Mouse (Mus musculus): ENCODE measurements at regions not wholly inside any gene's neighbourhood (a gene's known extent, or its start where the extent isn't known, plus 50 kb on each side); places are given as distances from the start of the nearest gene placed in this dataset.

DNA sequence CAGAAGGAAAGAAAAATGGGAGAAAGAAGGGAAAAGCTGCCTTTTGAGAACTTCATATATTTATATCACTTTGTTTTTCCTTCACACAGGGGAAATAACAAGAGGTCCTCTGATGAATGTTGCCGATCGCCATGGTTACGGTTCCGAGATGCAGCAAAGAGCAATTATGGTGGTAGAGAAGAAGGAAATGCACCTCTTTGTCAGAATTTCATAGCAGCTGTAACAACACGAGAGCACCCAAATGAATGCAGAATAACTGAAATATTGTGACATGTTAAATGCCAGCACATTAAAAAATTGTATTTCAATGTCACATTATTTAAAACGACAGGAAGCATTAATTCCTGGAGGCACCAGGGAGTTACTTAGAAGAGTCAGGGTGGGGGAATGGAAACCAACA lies 279.4 kb downstream of the Mctp2 start:
- WGBS: 89% methylated on average over 6 of the region's 6 CpGs
- H3K4me3 ChIP-seq: no peak overlapping the region

DNA sequence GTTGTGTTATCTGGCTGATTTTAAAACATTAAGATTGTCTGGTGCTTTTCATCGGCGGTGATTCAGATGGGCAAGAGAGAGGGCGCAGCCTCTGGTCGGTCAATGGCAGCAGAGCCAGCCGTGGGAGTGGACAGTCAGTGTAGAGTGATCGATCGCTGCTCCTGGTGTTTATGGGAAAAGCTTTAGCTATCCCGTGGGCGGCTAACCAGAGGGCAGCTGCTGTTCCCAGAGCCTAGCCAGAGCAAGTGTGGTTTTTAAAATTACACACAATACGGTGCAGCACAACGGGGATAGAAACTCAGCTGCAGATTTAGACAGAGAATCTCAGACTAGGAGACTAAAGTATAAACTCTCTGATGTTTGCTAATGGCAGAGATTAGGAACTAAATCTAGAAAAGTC lies 297.3 kb downstream of the Mctp2 start:
- Histone ChIP-seq H3K9me3 (no peaks in the 10 kb centered on the region), H3K36me3 (no peaks in the 10 kb centered on the region), H3K4me3 (no peak overlapping the region), H3K4me1 (no peaks in the 10 kb centered on the region), H3K27me3 (ENCODE audit: insufficient read depth, poor library complexity, severe bottlenecking) (no peaks in the 10 kb centered on the region), H3K27ac (no peak overlapping the region)
- 85% methylated on average over 11 of the region's 11 CpGs for WGBS
- DNase-seq (ENCODE audit: low spot score): no peak

More for the DNA sequence above, 279.4 kb downstream of the Mctp2 start:
- no peak for DNase-seq (ENCODE audit: low spot score)
- Histone ChIP-seq H3K27ac (no peak overlapping the region), H3K9me3 (no peaks in the 10 kb centered on the region), H3K36me3 (no peaks in the 10 kb centered on the region), H3K27me3 (ENCODE audit: insufficient read depth, poor library complexity, severe bottlenecking) (no peaks in the 10 kb centered on the region), H3K4me1 (no peaks in the 10 kb centered on the region)

DNA sequence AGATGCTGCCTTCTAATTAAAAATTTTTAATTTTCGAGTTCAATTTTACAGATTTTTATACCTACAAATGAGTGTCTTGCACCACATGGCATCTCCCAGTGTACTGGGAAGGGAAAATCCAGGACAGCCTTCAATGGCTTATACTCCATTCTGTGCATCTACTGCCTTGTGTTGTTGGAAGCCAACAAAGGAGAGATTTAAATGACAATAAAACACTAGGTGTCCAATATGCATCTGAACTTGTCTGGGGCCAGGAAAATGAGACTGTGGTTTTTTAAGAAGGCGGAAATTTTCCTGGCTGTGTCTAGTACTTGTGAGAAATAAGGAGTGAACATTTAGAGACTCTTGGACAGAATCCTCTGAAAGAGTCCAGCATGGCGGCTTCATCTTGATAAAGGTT lies 302.1 kb downstream of the Mctp2 start:
- DNase-seq (ENCODE audit: low spot score): no peak
- H3K4me3 ChIP-seq: no peak overlapping the region
- no peaks in the 10 kb centered on the region for H3K9me3 ChIP-seq
- H3K36me3 ChIP-seq: no peaks in the 10 kb centered on the region
- no peaks in the 10 kb centered on the region for H3K4me1 ChIP-seq
- no peaks in the 10 kb centered on the region for H3K27me3 ChIP-seq (ENCODE audit: insufficient read depth, poor library complexity, severe bottlenecking)
- WGBS: 82% methylated on average over 3 of the region's 3 CpGs
- no peak overlapping the region for H3K27ac ChIP-seq

DNA sequence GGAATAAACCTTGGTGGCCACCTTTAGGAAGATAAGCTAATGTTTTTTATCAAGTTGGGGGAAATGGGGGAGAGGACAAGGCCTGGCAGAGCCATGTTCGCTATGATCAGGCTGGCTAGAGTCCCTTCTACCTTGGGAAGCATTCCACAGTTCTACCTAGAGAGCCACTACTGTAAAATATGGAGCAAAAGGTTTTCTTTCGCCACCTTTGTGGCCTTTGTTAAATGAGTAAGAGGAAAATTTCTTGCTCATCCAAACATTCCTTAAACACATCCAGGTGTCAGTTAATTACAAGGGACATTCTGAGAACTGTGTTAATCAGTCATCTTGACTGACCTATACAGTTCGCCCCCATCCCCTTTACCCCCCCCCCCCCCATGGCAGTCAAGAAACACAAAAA lies 313.9 kb downstream of the Mctp2 start:
- DNase-seq (ENCODE audit: low spot score): no peak
- Histone ChIP-seq H3K9me3 (no peaks in the 10 kb centered on the region), H3K36me3 (no peaks in the 10 kb centered on the region), H3K27ac (no peak overlapping the region), H3K4me3 (no peak overlapping the region), H3K27me3 (ENCODE audit: insufficient read depth, poor library complexity, severe bottlenecking) (no peaks in the 10 kb centered on the region), H3K4me1 (no peaks in the 10 kb centered on the region)
- 73% methylated on average over 3 of the region's 3 CpGs for WGBS

DNA sequence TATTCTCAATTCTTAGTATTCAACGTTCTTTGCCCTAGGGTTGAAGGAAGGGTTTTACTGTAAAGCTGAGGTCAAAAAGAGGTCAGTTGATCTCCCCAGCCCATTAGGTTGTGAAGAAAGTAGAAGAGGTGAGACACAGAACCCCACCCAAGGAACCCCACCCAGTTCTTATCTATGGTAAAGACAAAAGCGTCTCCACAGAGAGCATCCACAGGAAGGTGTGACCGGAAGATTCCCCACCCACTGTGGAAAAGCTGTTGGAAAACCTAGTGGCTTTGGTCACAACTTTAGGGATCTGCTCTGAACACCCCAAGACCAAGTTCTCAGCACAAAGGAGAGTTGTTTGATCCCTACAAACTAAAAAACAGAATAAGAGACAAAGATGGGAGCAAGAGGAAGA lies 314.6 kb downstream of the Mctp2 start:
- DNase-seq (ENCODE audit: low spot score): no peak
- WGBS: 53% methylated on average over 3 of the region's 3 CpGs
- Histone ChIP-seq H3K27ac (no peak overlapping the region), H3K4me1 (no peaks in the 10 kb centered on the region), H3K36me3 (no peaks in the 10 kb centered on the region), H3K4me3 (no peak overlapping the region), H3K27me3 (ENCODE audit: insufficient read depth, poor library complexity, severe bottlenecking) (no peaks in the 10 kb centered on the region), H3K9me3 (no peaks in the 10 kb centered on the region)

DNA sequence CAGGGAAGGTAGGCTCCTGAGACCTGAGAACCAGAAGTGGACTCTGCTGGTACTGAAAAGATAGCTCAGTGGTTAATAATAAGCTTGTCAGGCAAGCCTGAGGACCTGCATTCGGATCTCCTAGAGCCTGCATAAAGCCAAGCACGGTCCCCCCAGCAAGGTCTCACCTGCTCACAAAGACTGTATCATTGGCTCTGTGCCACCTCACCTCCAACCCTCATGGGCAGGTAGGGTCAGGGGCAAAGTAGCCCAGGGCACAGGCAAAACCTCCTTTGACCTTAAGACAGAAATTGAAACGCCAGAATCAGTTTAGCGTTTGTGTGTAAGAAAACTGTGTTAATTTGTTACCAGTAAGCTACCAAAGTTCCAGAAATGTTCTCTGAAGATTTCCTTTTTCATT lies 315.2 kb downstream of the Mctp2 start:
- Histone ChIP-seq H3K9me3 (no peaks in the 10 kb centered on the region), H3K27ac (no peak overlapping the region), H3K4me1 (no peaks in the 10 kb centered on the region), H3K36me3 (no peaks in the 10 kb centered on the region), H3K4me3 (no peak overlapping the region), H3K27me3 (ENCODE audit: insufficient read depth, poor library complexity, severe bottlenecking) (no peaks in the 10 kb centered on the region)
- 81% methylated on average over 4 of the region's 4 CpGs for WGBS
- no peak for DNase-seq (ENCODE audit: low spot score)

DNA sequence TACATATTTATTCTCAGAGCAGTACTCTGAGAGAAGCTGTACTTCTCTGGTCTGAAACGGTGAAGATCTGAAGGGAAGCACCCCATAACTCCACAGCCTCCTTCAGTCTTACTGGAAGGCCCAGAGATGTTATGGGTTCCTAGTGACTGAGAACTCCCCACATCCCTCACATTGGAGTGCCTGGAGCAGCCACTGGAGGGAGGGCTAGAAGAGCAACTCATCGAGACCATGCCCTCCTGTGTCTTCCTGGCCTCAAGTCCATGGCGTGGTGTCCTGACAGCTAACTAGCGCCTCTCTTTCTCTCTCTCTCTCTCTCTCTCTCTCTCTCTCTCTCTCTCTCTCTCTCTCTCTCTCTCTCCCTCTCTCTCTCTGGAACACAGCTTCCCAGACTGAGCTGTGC lies 340.4 kb downstream of the Mctp2 start:
- H3K27me3 ChIP-seq (ENCODE audit: insufficient read depth, poor library complexity, severe bottlenecking): no peaks in the 10 kb centered on the region
- H3K9me3 ChIP-seq: no peaks in the 10 kb centered on the region
- no peak for DNase-seq (ENCODE audit: low spot score)
- peaks cover 4% of the 10 kb centered on the region; the same call in 1 of the 2 replicates for H3K4me1 ChIP-seq
- WGBS: 58% methylated on average over 4 of the region's 4 CpGs
- H3K4me3 ChIP-seq: no peak overlapping the region
- H3K36me3 ChIP-seq: no peaks in the 10 kb centered on the region
- no peak overlapping the region for H3K27ac ChIP-seq

DNA sequence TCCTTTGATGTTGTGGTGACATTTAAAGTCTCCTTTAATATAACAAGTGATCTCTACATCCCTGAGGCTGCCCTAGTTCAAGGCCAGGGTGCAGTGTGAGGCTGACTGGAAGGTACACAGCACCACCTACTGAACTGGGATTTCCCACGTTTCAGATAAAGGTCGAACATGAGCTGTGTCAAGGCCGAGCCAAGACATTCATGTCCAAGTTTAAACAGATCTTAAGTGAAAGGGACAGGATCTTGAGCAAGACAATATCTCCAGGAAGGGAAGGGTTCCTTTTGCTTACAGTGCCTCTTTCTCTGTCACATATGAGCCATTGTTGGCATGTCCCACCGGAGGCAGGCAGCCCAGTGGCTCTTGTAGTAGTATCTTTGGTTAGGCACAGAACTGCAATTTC lies 343.0 kb downstream of the Mctp2 start:
- Histone ChIP-seq H3K27me3 (ENCODE audit: insufficient read depth, poor library complexity, severe bottlenecking) (no peaks in the 10 kb centered on the region), H3K9me3 (no peaks in the 10 kb centered on the region), H3K36me3 (no peaks in the 10 kb centered on the region), H3K4me1 (peaks cover 9% of the 10 kb centered on the region; the same call in 1 of the 2 replicates), H3K27ac (no peak overlapping the region; the same call in 1 of the 2 replicates), H3K4me3 (no peak overlapping the region)
- WGBS: 50% methylated on average over 4 of the region's 4 CpGs
- DNase-seq (ENCODE audit: low spot score): no peak

DNA sequence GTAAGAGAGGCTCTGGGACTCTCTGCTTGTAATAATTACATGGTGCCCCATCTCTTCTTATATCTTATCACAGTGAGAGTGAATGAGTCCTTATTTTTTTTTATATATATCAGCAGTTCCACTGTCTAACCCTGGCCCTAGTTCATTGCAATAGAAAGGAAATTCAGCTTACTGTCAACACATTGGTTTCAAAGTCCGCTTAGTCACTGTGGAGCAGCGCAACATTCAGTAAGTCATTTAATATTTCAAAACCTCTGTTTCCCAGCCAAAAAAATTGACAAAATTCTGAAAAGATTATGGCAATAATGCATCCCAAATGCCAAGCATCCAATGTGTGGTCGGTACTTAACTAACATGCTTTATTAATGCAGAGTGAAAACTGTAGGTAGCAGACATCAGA lies 343.6 kb downstream of the Mctp2 start:
- H3K27ac ChIP-seq: no peak overlapping the region
- peaks cover 9% of the 10 kb centered on the region; the same call in 1 of the 2 replicates for H3K4me1 ChIP-seq
- H3K9me3 ChIP-seq: no peaks in the 10 kb centered on the region
- no peak for DNase-seq (ENCODE audit: low spot score)
- H3K27me3 ChIP-seq (ENCODE audit: insufficient read depth, poor library complexity, severe bottlenecking): no peaks in the 10 kb centered on the region
- H3K36me3 ChIP-seq: no peaks in the 10 kb centered on the region
- WGBS: 87% methylated on average over 3 of the region's 3 CpGs
- no peak overlapping the region for H3K4me3 ChIP-seq

DNA sequence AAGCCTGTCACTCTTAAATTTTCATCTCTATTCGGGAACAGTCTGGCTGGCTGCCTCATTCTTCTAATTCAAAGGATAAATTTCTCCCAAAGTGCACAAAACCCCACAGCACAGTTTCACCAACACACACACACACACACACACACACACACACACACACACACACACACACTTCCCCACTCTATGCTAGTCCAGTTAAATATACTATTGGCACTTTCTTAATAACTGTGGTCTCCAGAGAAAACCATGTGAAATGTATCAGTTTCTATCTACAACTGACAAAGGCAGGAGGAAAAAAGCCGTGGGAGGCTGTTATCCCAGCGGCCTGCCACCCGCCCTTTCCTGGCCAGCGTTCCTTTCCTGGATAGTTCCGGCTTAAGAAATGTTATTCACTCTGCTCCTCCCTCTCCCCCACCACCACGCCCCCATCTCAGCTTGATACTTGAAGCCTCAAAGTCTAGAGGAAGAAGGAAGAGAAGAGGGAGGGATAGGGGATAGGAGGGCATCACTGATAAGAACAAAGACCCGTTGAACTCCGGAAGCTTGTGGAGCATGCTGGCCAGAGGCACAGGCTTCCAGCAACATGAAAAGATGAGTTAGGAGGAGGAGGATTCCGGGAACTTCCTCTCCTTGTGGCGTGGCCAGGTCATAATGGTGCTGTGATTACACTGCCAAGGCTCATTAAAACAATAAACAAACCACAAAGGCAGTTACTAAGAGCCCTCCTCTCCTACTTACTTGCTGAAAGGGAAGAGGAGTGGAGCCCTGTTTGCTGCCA lies 345.8 kb downstream of the Mctp2 start:
- WGBS: 5% methylated on average over 11 of the region's 11 CpGs
- peak; percentile 86 for DNase-seq (ENCODE audit: low spot score)
- H3K4me3 ChIP-seq: peak overlapping the region; percentile 38
- 0 out of 2 replicates have a peak, but pooled peaks cover 6% of the 10 kb centered on the region for H3K4me1 ChIP-seq
- peak overlapping the region; percentile 59; the same call in 1 of the 2 replicates for H3K27ac ChIP-seq
- H3K27me3 ChIP-seq (ENCODE audit: insufficient read depth, poor library complexity, severe bottlenecking): no peaks in the 10 kb centered on the region
- no peaks in the 10 kb centered on the region for H3K36me3 ChIP-seq
- H3K9me3 ChIP-seq: no peaks in the 10 kb centered on the region

DNA sequence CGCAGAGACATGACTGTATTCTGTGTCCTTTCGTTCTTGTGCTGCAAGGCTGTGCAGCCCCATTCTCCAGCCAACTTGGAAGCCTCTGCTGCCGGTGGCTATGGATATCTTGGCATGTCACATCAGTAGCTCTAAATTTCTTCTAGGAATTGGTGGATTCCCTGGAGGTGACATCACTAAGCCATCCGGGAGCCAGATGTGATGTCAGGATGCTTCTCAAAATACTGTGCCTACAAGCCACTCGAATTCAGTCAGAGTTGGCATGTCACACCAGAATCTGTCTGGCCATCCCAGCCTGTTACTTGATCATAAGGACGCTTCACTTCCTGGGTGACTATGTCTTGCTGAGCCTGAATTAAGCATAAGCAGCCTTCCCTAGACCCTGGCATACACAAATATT lies 359.9 kb downstream of the Mctp2 start:
- Histone ChIP-seq H3K27me3 (ENCODE audit: insufficient read depth, poor library complexity, severe bottlenecking) (no peaks in the 10 kb centered on the region), H3K9me3 (no peaks in the 10 kb centered on the region), H3K4me3 (no peak overlapping the region), H3K4me1 (peaks cover 4% of the 10 kb centered on the region; the same call in 1 of the 2 replicates), H3K27ac (no peak overlapping the region), H3K36me3 (no peaks in the 10 kb centered on the region)
- DNase-seq (ENCODE audit: low spot score): no peak
- WGBS: 66% methylated on average over 6 of the region's 6 CpGs

DNA sequence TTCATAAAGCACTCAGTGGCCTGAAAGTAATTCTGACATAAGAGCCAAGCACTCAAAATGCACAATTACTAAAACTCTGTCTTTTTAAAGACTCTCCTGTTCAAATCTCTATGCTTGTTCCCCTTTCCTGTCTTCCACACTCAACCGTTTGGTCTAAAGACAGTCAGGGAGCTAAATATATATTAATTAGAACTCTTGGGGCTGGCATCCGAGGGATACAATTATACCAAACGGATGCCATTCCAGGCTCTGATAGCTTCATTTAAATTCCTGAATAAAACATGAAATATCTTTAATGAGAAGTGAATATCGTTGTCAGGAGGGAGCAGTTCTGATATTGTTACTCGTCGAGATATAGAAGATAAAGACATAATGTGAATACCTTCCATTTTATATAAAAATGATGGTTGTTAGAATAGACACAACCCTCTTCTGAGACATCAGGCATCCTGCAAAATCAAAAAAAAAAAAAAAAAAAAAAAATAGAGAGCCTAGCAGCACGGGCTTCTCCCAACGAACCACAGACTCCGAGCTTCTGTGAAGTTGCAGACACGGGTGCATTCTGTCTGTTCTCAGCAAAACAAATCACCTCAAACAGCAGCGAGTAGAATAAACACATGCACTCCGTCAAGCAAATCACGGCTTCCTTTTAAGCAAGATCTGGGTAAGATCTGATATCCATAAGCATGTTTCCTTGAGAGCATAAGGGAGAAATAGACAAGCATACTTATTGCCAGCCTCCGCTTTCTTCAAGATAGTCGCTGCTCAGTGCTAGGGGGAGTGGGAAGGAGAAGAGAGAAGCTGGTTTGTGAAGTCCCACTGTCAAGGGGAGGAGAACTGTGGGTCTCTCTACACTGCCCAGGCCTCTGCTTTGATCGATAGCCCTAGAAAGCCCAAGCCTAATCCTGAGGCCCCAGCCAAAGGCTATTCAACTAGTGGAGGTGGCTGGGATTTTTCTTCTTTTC lies 363.0 kb downstream of the Mctp2 start:
- no peak for DNase-seq (ENCODE audit: low spot score)
- WGBS: 57% methylated on average over 16 of the region's 16 CpGs

DNA sequence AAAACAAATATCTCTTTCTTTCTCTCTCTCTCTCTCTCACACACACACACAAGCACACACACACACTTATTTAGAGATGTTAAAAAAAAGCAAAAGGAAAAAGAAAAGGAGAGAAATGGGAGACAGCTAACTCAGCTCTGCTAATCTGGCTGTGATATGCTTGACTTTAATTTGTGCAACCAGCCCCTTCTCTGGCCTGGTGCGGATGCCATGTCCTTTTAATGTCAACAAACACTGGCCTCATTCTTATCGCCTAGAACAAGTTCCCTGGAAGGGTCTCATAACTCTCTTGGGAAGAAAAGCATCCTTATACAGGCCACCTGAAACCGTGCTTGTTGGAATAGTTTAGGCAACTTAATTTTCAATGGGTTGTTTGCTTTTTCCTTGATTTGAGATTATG lies 368.7 kb downstream of the Mctp2 start:
- Histone ChIP-seq H3K27me3 (ENCODE audit: insufficient read depth, poor library complexity, severe bottlenecking) (no peaks in the 10 kb centered on the region), H3K9me3 (no peaks in the 10 kb centered on the region), H3K4me3 (no peak overlapping the region), H3K4me1 (peaks cover 26% of the 10 kb centered on the region), H3K27ac (no peak overlapping the region), H3K36me3 (no peaks in the 10 kb centered on the region)
- 41% methylated on average over 3 of the region's 3 CpGs for WGBS
- DNase-seq (ENCODE audit: low spot score): no peak

More for the DNA sequence above, 363.0 kb downstream of the Mctp2 start:
- Histone ChIP-seq H3K4me1 (peaks cover 25% of the 10 kb centered on the region), H3K9me3 (no peaks in the 10 kb centered on the region), H3K36me3 (no peaks in the 10 kb centered on the region), H3K27ac (no peak overlapping the region), H3K4me3 (no peak overlapping the region), H3K27me3 (ENCODE audit: insufficient read depth, poor library complexity, severe bottlenecking) (no peaks in the 10 kb centered on the region)

Data from heart, embryonic 10.5 days (tissue).